Mouse (Mus musculus): ENCODE data around the gene Rexo2.

GRCm38 (mm10) chr9:48478808-48479207 is 1.6 kb downstream of the Rexo2 start:
- TF ChIP-seq CTCF (IDR thresholded peaks at IDR 0.05; ENCODE audit: low read depth) = no peak
- TF ChIP-seq EP300 (IDR thresholded peaks at IDR 0.05; ENCODE audit: low read depth) = no peak
